Mouse (Mus musculus) kidney, adult 11 months (tissue): ENCODE data around the gene Trim7.
"Not testable (repeated sequence)": the region's sequence is repeated elsewhere in the genome, so short reads cannot be mapped to it uniquely, and the experiment has no call there.

ENCODE experiments used
- DNase-seq: peaks from one replicate; pipeline ENCODE4 v3.0.0; 2022

Trim7 gene

GRCm38 (mm10) chr11:48827926-48828325, 2.0 kb downstream of the Trim7 start:
- no peak for DNase-seq

- DNase-seq, result no peak
Observed at GRCm38 (mm10) chr11:48830279-48830678, 4.3 kb downstream of the Trim7 start.

DNA sequence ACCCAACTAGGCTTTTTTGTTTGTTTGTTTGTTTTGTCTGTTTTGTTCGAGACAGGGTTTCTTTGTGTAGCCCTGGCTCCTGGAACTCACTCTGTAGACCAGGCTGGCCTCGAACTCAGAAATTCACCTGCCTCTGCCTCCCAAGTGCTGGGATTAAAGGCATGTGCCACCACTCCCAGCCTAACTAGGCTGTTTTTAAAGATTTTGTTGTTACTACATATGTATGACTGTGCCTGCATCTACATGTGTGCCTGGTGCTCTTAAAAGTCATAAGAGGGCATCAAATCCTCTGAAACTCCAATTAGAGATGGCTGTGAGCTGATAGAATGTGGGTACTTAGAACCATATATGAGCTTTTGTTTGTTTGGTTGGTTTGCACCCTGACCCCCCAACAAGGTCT, 5.3 kb downstream of the Trim7 start:
- DNase-seq, result no peak

DNA sequence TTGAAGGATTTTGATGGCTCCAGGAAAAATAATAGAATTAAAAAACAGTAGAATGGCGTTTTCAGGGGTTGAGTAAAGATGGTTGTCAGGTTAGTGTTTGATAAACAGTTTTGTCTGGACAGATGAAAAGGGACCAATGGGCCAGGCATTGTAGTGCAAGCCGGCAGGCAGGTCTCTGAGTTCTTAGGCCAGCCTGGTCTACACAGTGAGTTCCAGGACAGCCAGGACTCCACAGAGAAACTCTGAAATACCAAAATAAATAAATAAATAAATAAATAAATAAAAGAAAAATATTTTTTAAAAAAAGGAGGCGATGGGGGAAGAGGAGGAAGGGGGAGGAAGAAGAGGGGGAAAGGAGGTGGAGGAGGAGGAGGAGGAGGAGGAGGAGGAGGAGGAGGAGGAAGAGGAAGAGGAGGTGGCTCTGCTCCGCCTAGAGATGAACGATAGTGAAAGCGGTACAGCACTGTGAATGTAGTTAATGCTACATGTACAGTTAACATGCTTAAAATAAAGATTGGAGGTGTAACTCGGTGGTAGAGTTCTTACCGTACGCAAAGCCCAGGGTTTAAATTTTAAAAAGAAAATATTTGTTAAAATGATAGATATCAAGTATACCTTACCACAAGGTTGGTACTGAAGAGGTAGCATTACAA, 7.3 kb downstream of the Trim7 start:
- no peak for DNase-seq

GRCm38 (mm10) chr11:48833731-48834639, 8.0 kb downstream of the Trim7 start:
- peak; percentile 89 for DNase-seq

DNA sequence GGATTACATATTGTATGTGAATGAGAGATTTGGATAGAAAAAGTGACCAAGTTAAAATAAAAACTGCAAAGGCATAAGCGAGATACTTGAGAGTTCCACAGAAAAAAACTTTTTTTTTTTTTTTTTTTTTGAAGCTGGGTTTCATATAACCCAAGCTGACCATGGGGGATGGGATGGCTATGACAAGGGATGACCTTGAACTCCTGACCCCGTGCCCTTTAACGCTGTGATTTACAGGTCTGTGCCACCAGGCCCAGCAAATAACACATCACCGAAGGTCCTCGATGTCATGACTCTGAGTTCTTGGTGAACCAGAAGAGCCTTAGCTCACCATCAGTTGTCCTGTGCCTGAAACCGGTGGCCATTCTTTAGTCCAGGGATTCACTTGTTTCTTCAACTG, 10.0 kb downstream of the Trim7 start:
- DNase-seq, result no peak

DNA sequence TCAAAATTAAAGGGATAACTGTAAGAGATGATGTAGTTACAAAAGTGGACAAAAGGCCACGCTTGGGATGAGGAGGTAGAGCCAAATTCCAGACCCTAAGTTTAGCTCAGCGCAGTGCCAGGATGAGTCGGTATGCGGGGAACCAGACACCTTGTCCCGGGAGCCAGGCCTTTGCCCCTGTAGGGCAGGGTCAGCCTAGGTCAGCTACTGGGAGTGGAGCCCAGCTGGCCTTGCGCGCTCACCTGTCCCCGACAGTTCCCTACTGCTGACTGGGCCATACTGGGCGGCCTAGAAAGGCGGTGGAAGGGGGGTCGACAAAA, 11.0 kb downstream of the Trim7 start:
- DNase-seq, result peak; percentile 85

DNA sequence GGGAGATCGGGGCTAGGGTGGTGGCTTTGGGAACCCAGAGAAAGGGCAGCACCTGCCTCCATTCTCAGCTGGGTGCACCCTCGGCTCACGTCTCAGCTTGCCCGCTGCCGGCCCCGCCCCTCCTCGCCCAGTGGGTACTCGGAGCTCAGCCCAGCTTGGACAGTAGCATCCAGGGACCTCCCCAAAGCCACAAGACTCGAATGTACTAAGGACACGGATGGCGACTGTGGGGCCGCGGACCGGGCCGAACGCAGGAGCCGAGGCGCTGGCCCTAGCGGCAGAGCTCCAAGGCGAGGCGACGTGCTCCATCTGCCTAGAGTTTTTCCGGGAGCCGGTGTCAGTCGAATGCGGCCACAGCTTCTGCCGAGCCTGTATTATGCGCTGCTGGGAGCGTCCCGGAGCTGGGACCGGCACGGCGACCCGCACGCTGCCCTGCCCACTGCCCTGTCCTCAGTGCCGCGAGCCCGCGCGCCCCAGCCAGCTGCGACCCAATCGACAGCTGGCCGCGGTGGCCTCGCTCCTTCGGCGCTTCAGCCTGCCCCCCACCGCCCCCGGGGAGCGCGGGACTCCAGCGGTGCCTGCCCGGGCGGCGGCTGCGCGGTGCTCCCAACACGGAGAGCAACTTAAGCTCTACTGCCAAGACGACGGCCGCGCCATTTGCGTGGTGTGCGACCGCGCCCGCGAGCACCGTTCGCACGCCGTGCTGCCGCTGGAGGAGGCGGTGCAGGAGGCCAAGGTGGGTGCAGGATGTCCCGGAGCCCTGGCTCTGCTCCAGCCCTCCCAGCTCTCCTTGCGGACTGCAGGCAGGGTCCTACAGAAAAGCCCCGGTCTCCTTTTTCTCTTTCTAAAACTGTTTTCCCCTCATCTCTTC, 11.6 kb downstream of the Trim7 start:
- DNase-seq, result peak; percentile 53

GRCm38 (mm10) chr11:48838181-48838797, 12.3 kb downstream of the Trim7 start:
- DNase-seq, result peak; percentile 68

- no peak for DNase-seq
Observed at GRCm38 (mm10) chr11:48838879-48839680, 13.1 kb downstream of the Trim7 start.

GRCm38 (mm10) chr11:48840805-48841204, 14.9 kb downstream of the Trim7 start:
- DNase-seq, result peak; percentile 70

GRCm38 (mm10) chr11:48841213-48841612, 15.3 kb downstream of the Trim7 start:
- DNase-seq, result no peak

GRCm38 (mm10) chr11:48842378-48842792, 16.4 kb downstream of the Trim7 start:
- DNase-seq, result no peak

DNA sequence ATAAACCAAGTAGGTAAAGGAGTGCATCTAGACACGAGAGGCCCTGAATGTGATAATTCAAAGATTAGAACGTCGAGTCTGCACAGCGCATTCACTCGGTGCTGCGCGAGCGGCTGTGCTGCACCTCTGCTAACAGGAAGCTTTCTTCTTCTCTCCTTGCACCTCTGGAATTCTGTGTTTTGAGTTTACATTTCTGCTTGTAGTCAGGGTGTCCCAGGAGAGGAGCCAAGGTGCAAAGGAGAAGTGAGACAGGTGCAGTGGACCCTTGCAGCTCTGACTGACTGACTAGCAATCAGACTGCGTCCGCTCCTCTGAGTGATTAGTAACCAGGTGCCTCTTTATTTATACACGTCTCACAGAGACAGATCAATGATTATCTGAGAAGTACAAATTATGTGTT, 17.3 kb downstream of the Trim7 start:
- peak; percentile 87 for DNase-seq

- DNase-seq, result peak; percentile 60
Observed at GRCm38 (mm10) chr11:48844309-48844708, 18.4 kb downstream of the Trim7 start.

- no peak for DNase-seq
Observed at GRCm38 (mm10) chr11:48845244-48845815, 19.4 kb downstream of the Trim7 start.

- DNase-seq, result not testable (repeated sequence)
Observed at GRCm38 (mm10) chr11:48846362-48846761, 20.4 kb downstream of the Trim7 start.

DNA sequence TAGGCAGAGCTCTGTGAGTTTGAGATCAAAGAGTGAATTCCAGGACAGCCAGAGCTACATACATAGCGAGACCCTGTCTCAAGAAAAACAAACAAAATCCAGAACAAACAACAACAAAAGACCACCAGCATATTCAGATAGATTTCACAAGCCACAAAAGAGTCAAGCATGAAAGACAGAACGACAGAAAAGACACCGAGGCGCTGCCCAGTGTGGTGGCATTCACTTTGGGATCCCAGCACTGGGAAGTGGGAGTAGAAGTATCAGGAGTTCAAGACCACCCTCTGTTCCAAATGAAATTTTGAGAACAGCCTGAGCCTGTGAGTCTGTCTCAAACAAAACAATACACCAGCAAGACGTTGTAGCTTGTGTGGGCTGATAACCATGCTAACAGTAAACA, 20.9 kb downstream of the Trim7 start:
- DNase-seq, result no peak

DNA sequence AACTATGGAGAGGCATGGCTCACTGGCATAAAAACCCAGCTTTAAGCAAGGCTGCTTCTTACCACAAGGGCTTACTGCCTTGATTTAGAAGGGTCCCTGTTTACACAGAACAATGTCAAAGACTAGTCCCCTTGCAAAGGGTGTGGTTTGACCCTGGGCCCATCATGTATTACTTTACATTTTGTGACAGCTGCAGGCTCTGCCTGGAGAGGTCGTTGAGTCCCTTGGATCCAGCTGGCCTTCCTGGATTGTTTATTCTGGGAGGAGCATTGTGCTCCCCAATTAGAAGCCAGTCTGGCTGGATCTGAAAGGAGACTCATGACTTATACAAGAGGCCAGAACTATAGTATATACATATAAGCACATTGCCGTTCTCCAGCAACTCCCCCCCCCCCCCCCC, 24.3 kb downstream of the Trim7 start:
- DNase-seq, result no peak

DNA sequence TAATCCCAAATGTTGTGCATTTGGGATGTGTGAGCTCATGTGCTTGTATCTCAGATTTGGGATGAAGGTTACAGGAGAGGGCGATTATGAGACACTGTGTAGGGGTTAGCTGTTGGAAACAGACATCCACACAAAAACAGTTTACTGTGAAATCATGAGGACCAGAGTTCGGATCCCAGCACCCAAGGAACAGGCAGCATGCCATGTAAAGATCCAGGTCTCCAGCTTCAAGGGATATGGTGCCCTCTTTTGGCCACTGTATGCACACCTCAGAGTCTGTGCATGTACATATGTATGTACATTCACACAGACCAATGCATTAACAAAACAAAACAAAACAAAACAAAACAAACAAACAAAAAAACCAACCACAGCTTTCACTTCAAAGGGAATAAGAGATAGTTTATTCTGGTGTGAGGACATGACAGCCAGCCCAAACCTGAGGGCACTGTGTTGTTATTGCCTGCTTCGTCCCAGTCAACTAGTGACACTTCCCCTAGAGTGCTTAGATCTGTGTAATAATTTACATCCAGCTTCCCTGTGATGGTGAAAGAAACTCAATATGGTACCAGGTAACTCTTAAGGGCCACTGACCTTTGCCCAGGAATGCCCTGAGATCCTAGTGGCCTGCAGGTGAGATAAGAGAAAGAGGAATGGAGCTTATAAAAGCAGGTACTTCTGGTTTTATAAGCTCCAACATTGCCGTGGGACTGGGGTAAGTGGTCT, 25.5 kb downstream of the Trim7 start:
- DNase-seq, result no peak

- DNase-seq, result no peak
Observed at GRCm38 (mm10) chr11:48852190-48852589, 26.2 kb downstream of the Trim7 start.
